Mouse (Mus musculus) midbrain, embryonic 14.5 days (tissue): ENCODE results near the gene Mitf. TPM values are rescaled to one million over a fixed set of nuclear protein-coding genes. Genes with fewer than 3 reads are reported as not detected.

Source experiments
- ATAC-seq: fragments of 200-750 bp; cut with Nextera tagmentation; 2 replicates; pipeline ENCODE4 v1.8.0; 2017; ENCODE audit warnings: moderate number of reproducible peaks, moderate library complexity; ENCODE audit not compliant: low FRiP score, low TSS enrichment
- DNase-seq: peaks from one replicate; pipeline ENCODE4 v3.0.0-alpha.2; 2015
- H3K27ac ChIP-seq: fragments of 300-500 bp; sonication (generic); replicated peaks from 2 replicates; pipeline ENCODE4 v1.5.1; 2014; ENCODE audit warnings: mild to moderate bottlenecking, low read depth, low read length, moderate library complexity
- H3K27me3 ChIP-seq: fragments of 300-500 bp; sonication (generic); 2 replicates; pipeline ENCODE4 v1.6.1; 2014; ENCODE audit warnings: low read length, control low read depth, mixed read lengths; ENCODE audit not compliant: control insufficient read depth, insufficient read depth
- H3K36me3 ChIP-seq: fragments of 300-500 bp; sonication (generic); 2 replicates; pipeline ENCODE4 v1.6.1; 2014; ENCODE audit warnings: low read length, control low read depth; ENCODE audit not compliant: control insufficient read depth, insufficient read depth
- H3K4me1 ChIP-seq: fragments of 300-500 bp; sonication (generic); 2 replicates; pipeline ENCODE4 v1.6.1; 2014; ENCODE audit warnings: mild to moderate bottlenecking, antibody characterized with exemption, low read length, control low read depth; ENCODE audit not compliant: control insufficient read depth, insufficient read depth
- H3K4me2 ChIP-seq: fragments of 300-500 bp; sonication (generic); 2 replicates; pipeline ENCODE4 v1.6.1; 2014; ENCODE audit warnings: mild to moderate bottlenecking, low read length, moderate library complexity
- H3K4me3 ChIP-seq: fragments of 300-500 bp; sonication (generic); replicated peaks from 2 replicates; pipeline ENCODE4 v1.5.1; 2014; ENCODE audit warnings: low read depth, low read length
- H3K9ac ChIP-seq: fragments of 300-500 bp; sonication (generic); replicated peaks from 2 replicates; pipeline ENCODE4 v1.6.1; 2014; ENCODE audit warnings: mild to moderate bottlenecking, low read length, moderate library complexity
- H3K9me3 ChIP-seq: fragments of 300-500 bp; sonication (generic); 2 replicates; pipeline ENCODE4 v1.6.1; 2016; ENCODE audit warnings: low read length, control low read depth, mixed read lengths; ENCODE audit not compliant: control insufficient read depth
- WGBS: fragments of 180-500 bp; shearing (Covaris S2); extraction: QIAGEN DNeasy Blood & Tissue Kit; methylation state at CpG from one replicate; pipeline ENCODE4 v1.1.7; 2014; 5-methylcytosine and 5-hydroxymethylcytosine counted together
- polyA plus RNA-seq: library from polyadenylated mRNA; unstranded; fragments of >200 nt; fragmentation: Nextera tagmentation; extraction: Ambion mirVana; gene quantifications from 2 replicates; pipeline ENCODE4 v1.2.1, GENCODE M21; 2014

The Mitf gene
- polyA plus RNA-seq, 1 experiment from 2014 or later: 0.74 TPM

GRCm38 (mm10) chr6:97815723-97816122 is 8.9 kb downstream of the Mitf start:
- Histone ChIP-seq H3K27me3 (no peaks in the 10 kb centered on the region), H3K4me1 (no peaks in the 10 kb centered on the region), H3K9me3 (no peaks in the 10 kb centered on the region), H3K4me3 (no peak overlapping the region), H3K27ac (no peak overlapping the region), H3K9ac (no peak overlapping the region), H3K4me2 (no peak overlapping the region), H3K36me3 (no peaks in the 10 kb centered on the region)
- ATAC-seq (no peak), DNase-seq (no peak)
- WGBS: 69% methylated on average over 1 of the region's 1 CpGs

GRCm38 (mm10) chr6:97816806-97817205 is 10.0 kb downstream of the Mitf start:
- WGBS: 85% methylated on average over 1 of the region's 1 CpGs
- H3K27ac ChIP-seq: no peak overlapping the region
- H3K27me3 ChIP-seq: no peaks in the 10 kb centered on the region
- no peaks in the 10 kb centered on the region for H3K4me1 ChIP-seq
- H3K4me3 ChIP-seq: no peak overlapping the region
- H3K9ac ChIP-seq: no peak overlapping the region
- H3K4me2 ChIP-seq: no peak overlapping the region
- no peaks in the 10 kb centered on the region for H3K36me3 ChIP-seq
- no peaks in the 10 kb centered on the region for H3K9me3 ChIP-seq
- ATAC-seq (no peak), DNase-seq (no peak)

- 53% methylated on average over 6 of the region's 6 CpGs for WGBS
- H3K4me2 ChIP-seq: no peak overlapping the region
- no peak for ATAC-seq
- no peaks in the 10 kb centered on the region for H3K27me3 ChIP-seq
- no peak overlapping the region for H3K4me3 ChIP-seq
- no peak for DNase-seq
- H3K27ac ChIP-seq: no peak overlapping the region
- H3K9ac ChIP-seq: no peak overlapping the region
- H3K9me3 ChIP-seq: no peaks in the 10 kb centered on the region
- H3K36me3 ChIP-seq: no peaks in the 10 kb centered on the region
- no peaks in the 10 kb centered on the region for H3K4me1 ChIP-seq
Measured at GRCm38 (mm10) chr6:97818128-97818527, 11.3 kb downstream of the Mitf start.

- ATAC-seq: no peak
- WGBS: 91% methylated on average over 5 of the region's 5 CpGs
- no peaks in the 10 kb centered on the region for H3K9me3 ChIP-seq
Measured at GRCm38 (mm10) chr6:97818948-97819347, 12.1 kb downstream of the Mitf start.

GRCm38 (mm10) chr6:97820505-97820904 is 13.7 kb downstream of the Mitf start:
- Histone ChIP-seq H3K4me3 (no peak overlapping the region), H3K9ac (no peak overlapping the region), H3K27ac (no peak overlapping the region), H3K4me2 (no peak overlapping the region), H3K9me3 (no peaks in the 10 kb centered on the region), H3K4me1 (no peaks in the 10 kb centered on the region), H3K36me3 (no peaks in the 10 kb centered on the region), H3K27me3 (no peaks in the 10 kb centered on the region)
- no peak for ATAC-seq
- DNase-seq: no peak
- WGBS: 91% methylated on average over 8 of the region's 8 CpGs

More at GRCm38 (mm10) chr6:97818948-97819347, 12.1 kb downstream of the Mitf start:
- no peaks in the 10 kb centered on the region for H3K27me3 ChIP-seq
- no peak overlapping the region for H3K27ac ChIP-seq
- H3K4me3 ChIP-seq: no peak overlapping the region
- no peak for DNase-seq
- H3K4me1 ChIP-seq: no peaks in the 10 kb centered on the region
- no peak overlapping the region for H3K9ac ChIP-seq
- no peak overlapping the region for H3K4me2 ChIP-seq
- no peaks in the 10 kb centered on the region for H3K36me3 ChIP-seq

- 83% methylated on average over 7 of the region's 7 CpGs for WGBS
- no peak overlapping the region for H3K4me2 ChIP-seq
- ATAC-seq: no peak
Measured at GRCm38 (mm10) chr6:97821811-97822210, 15.0 kb downstream of the Mitf start.

GRCm38 (mm10) chr6:97826642-97827275 is 19.9 kb downstream of the Mitf start:
- Histone ChIP-seq H3K27me3 (no peaks in the 10 kb centered on the region), H3K4me3 (no peak overlapping the region), H3K9me3 (no peaks in the 10 kb centered on the region), H3K4me1 (no peaks in the 10 kb centered on the region), H3K4me2 (no peak overlapping the region), H3K27ac (no peak overlapping the region), H3K9ac (no peak overlapping the region), H3K36me3 (no peaks in the 10 kb centered on the region)
- 86% methylated on average over 7 of the region's 7 CpGs for WGBS
- ATAC-seq (no peak), DNase-seq (no peak)

More at GRCm38 (mm10) chr6:97821811-97822210, 15.0 kb downstream of the Mitf start:
- H3K36me3 ChIP-seq: no peaks in the 10 kb centered on the region
- no peak overlapping the region for H3K4me3 ChIP-seq
- H3K27me3 ChIP-seq: no peaks in the 10 kb centered on the region
- no peaks in the 10 kb centered on the region for H3K9me3 ChIP-seq
- no peak overlapping the region for H3K27ac ChIP-seq
- no peak for DNase-seq
- no peaks in the 10 kb centered on the region for H3K4me1 ChIP-seq
- H3K9ac ChIP-seq: no peak overlapping the region

GRCm38 (mm10) chr6:97828021-97828420 is 21.2 kb downstream of the Mitf start:
- Histone ChIP-seq H3K27me3 (no peaks in the 10 kb centered on the region), H3K9me3 (no peaks in the 10 kb centered on the region), H3K4me1 (no peaks in the 10 kb centered on the region), H3K4me2 (no peak overlapping the region), H3K36me3 (no peaks in the 10 kb centered on the region), H3K27ac (no peak overlapping the region), H3K9ac (no peak overlapping the region), H3K4me3 (no peak overlapping the region)
- DNase-seq: no peak
- WGBS: 87% methylated on average over 3 of the region's 3 CpGs
- ATAC-seq: no peak
